In the genomic region with DNA sequence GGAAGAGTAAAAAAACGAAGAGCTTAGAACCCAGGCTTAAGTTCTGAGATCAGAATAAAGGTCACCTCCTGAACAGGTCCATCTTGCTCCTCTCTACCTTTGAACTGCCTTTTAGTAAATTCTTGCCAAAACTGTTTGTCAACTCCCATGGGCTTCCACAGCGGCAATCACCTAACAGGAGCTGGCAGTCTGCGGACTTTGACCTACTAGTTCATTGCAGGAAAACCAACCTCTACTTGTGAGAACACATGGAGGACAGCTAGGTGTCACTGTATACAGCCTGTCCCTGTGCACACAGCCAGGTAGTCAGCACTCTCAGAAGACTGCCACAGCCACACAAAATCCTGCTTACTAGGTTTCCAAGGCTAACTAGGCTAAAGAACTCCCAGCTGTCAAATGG, we compare ENCODE assay signal across 20 mouse cellular contexts.
DNase-seq lines count a peak whose midpoint lies in the region; ATAC-seq and TF ChIP-seq lines count a peak whose summit lies in the region.
"Had no signal": no experiment of that assay in that cellular context is flagged by ENCODE, and none has a peak within 500 bp of the region (broad histone marks: within the 10 kb centered on the region; RNA-seq: fewer than 3 reads in every experiment).

No protein-coding gene starts in this region.

- H3K4me2 ChIP-seq in intestine, embryonic 16.5 days (ENCODE audit: low read depth, low read length): no peak overlapping the region
- no peak overlapping the region for H3K4me2 ChIP-seq in liver, postnatal 0 days (ENCODE audit: low read depth, low read length)
- H3K4me2 ChIP-seq: heart, embryonic 13.5 days; hindbrain, embryonic 12.5 days; midbrain, embryonic 12.5 days; stomach, embryonic 15.5 days had no signal

- no peak overlapping the region for H3K4me3 ChIP-seq in intestine, embryonic 16.5 days (ENCODE audit: low read length)
- no peak overlapping the region for H3K4me3 ChIP-seq in liver, postnatal 0 days (ENCODE audit: low read depth, low read length)
- H3K4me3 ChIP-seq: forebrain, embryonic 10.5 days; heart, adult 2 months; heart, embryonic 13.5 days; hindbrain, embryonic 12.5 days; midbrain, embryonic 12.5 days; stomach, embryonic 15.5 days had no signal

- no peaks in the 10 kb centered on the region for H3K27me3 ChIP-seq in intestine, embryonic 16.5 days (replicated peaks; ENCODE audit: control insufficient read depth, insufficient read depth, low read length)
- no peaks in the 10 kb centered on the region for H3K27me3 ChIP-seq in liver, postnatal 0 days (ENCODE audit: insufficient read depth, low read length)
- H3K27me3 ChIP-seq: heart, embryonic 13.5 days; hindbrain, embryonic 12.5 days; midbrain, embryonic 12.5 days; stomach, embryonic 15.5 days had no signal

- WGBS in intestine, embryonic 16.5 days: 87% methylated on average over 3 of the region's 3 CpGs
- 82% methylated on average over 3 of the region's 3 CpGs for WGBS in liver, postnatal 0 days (ENCODE audit: insufficient replicate concordance)

- H3K36me3 ChIP-seq in intestine, embryonic 16.5 days (ENCODE audit: control insufficient read depth, insufficient read depth, low read length): peaks cover 29% of the 10 kb centered on the region
- H3K36me3 ChIP-seq in liver, postnatal 0 days (replicated peaks; ENCODE audit: insufficient read depth, low read length): peaks cover 95% of the 10 kb centered on the region

- no peak for TF ChIP-seq EP300 in liver, postnatal 0 days (IDR thresholded peaks at IDR 0.05; ENCODE audit: low read depth)

- intact Hi-C loops in left cerebral cortex, postnatal 4 days (cut with DNase I): loop anchor here (5.0 kb wide), 1 partner anchor 50 kb away; no protein-coding TSS in a partner anchor

- H3K4me1 ChIP-seq in intestine, embryonic 16.5 days (ENCODE audit: control insufficient read depth, insufficient read depth, low read length): no peaks in the 10 kb centered on the region
- peaks cover 5% of the 10 kb centered on the region; the same call in 1 of the 2 replicates for H3K4me1 ChIP-seq in liver, postnatal 0 days (ENCODE audit: insufficient read depth)
- H3K4me1 ChIP-seq: forebrain, embryonic 10.5 days; hindbrain, embryonic 12.5 days; midbrain, embryonic 12.5 days; stomach, embryonic 15.5 days had no signal

- TF ChIP-seq CTCF in liver, postnatal 0 days (IDR thresholded peaks at IDR 0.05; ENCODE audit: low read depth): peak; percentile 31

- ATAC-seq in intestine, embryonic 16.5 days: peak; percentile 58
- peak; percentile 79 for ATAC-seq in liver, postnatal 0 days
- ATAC-seq: forebrain, embryonic 16.5 days had no signal

- H3K9me3 ChIP-seq in intestine, embryonic 16.5 days (ENCODE audit: control insufficient read depth, low read length): no peaks in the 10 kb centered on the region
- no peaks in the 10 kb centered on the region for H3K9me3 ChIP-seq in liver, postnatal 0 days (ENCODE audit: low read length)
- H3K9me3 ChIP-seq: forebrain, embryonic 10.5 days; heart, embryonic 13.5 days; hindbrain, embryonic 12.5 days; midbrain, embryonic 12.5 days; stomach, embryonic 15.5 days had no signal

- no peak overlapping the region for H3K27ac ChIP-seq in intestine, embryonic 16.5 days (ENCODE audit: low read length)
- H3K27ac ChIP-seq in liver, postnatal 0 days (ENCODE audit: low read depth): no peak overlapping the region
- H3K27ac ChIP-seq: forebrain, embryonic 10.5 days; heart, adult 2 months; heart, embryonic 13.5 days; hindbrain, embryonic 12.5 days; midbrain, embryonic 12.5 days; stomach, embryonic 15.5 days had no signal

- peak; percentile 27 for DNase-seq in adrenal gland, postnatal 14 days
- no peak for DNase-seq in adrenal gland, postnatal 4 days (ENCODE audit: low spot score in 2 of 2)
- DNase-seq in kidney, adult 8-10 months: peak; percentile 72 to 81
- DNase-seq in kidney, postnatal 4 days: no peak
- DNase-seq in liver, postnatal 0 days: no peak
- DNase-seq in left cerebral cortex, postnatal 4 days: no peak
- DNase-seq: cerebellum, adult 11-12 months; cerebellum, postnatal 10 days; gastrocnemius, postnatal 25 days; heart, adult 2 months; lung, adult 18-20 months; lung, postnatal 14 days; thymus, postnatal 25 days had no signal

- H3K9ac ChIP-seq in intestine, embryonic 16.5 days (ENCODE audit: low read depth, low read length): no peak overlapping the region
- no peak overlapping the region for H3K9ac ChIP-seq in liver, postnatal 0 days (replicated peaks)
- H3K9ac ChIP-seq: heart, embryonic 13.5 days; hindbrain, embryonic 12.5 days; midbrain, embryonic 12.5 days; stomach, embryonic 15.5 days had no signal

Comparison
In these comparisons a context has a peak if more than half of its experiments do, and no peak if none do; other contexts are left out.
1. DNase-seq: peak in adrenal gland, postnatal 14 days (single experiment) and kidney, adult 8-10 months (2 of 2); none in adrenal gland, postnatal 4 days (0 of 2), kidney, postnatal 4 days (0 of 2), liver, postnatal 0 days (single experiment) and left cerebral cortex, postnatal 4 days (single experiment).